Comparison of ENCODE assay signal across 8 mouse cellular contexts in genomic region chr8:105258911-105259720, GRCm38 (mm10). TPM values are rescaled to one million over a fixed set of nuclear protein-coding genes. Genes with fewer than 3 reads are reported as not detected.
DNase-seq lines count a peak whose midpoint lies in the region; ATAC-seq and TF ChIP-seq lines count a peak whose summit lies in the region.

No protein-coding gene starts in this region.

- no peak for TF ChIP-seq EP300 in lung, postnatal 0 days (IDR thresholded peaks at IDR 0.05)

- H3K9me3 ChIP-seq in hindbrain, embryonic 14.5 days (ENCODE audit: control insufficient read depth, low read length): no peaks in the 10 kb centered on the region
- H3K9me3 ChIP-seq in lung, postnatal 0 days (ENCODE audit: low read length): no peaks in the 10 kb centered on the region
- H3K9me3 ChIP-seq in stomach, embryonic 15.5 days: no peaks in the 10 kb centered on the region

- H3K27ac ChIP-seq in spleen, adult 2 months (ENCODE audit: insufficient read depth, low read length): no peak overlapping the region
- H3K27ac ChIP-seq in hindbrain, embryonic 14.5 days: no peak overlapping the region
- no peak overlapping the region for H3K27ac ChIP-seq in lung, postnatal 0 days (ENCODE audit: low read length)
- no peak overlapping the region for H3K27ac ChIP-seq in stomach, embryonic 15.5 days

- no peaks in the 10 kb centered on the region; the same call in 1 of the 2 replicates for H3K36me3 ChIP-seq in spleen, adult 2 months (ENCODE audit: control insufficient read depth, insufficient read depth, low read length)
- no peaks in the 10 kb centered on the region for H3K36me3 ChIP-seq in hindbrain, embryonic 14.5 days (replicated peaks; ENCODE audit: control insufficient read depth, insufficient read depth)
- H3K36me3 ChIP-seq in lung, postnatal 0 days (ENCODE audit: insufficient read depth, low read length): no peaks in the 10 kb centered on the region
- H3K36me3 ChIP-seq in stomach, embryonic 15.5 days: no peaks in the 10 kb centered on the region

- no peak overlapping the region for H3K9ac ChIP-seq in hindbrain, embryonic 14.5 days
- 0 out of 2 replicates have a peak overlapping the region, but pooled peaks have one; percentile 3 for H3K9ac ChIP-seq in lung, postnatal 0 days (replicated peaks; ENCODE audit: low read depth)
- peak overlapping the region; percentile 37; the same call in 1 of the 2 replicates for H3K9ac ChIP-seq in stomach, embryonic 15.5 days

- no peak for TF ChIP-seq POLR2A in spleen, adult 2 months (IDR thresholded peaks at IDR 0.05; ENCODE audit: low read depth, low read length)

- H3K4me2 ChIP-seq in hindbrain, embryonic 14.5 days (replicated peaks): peak overlapping the region; percentile 68
- H3K4me2 ChIP-seq in lung, postnatal 0 days (replicated peaks; ENCODE audit: low read depth, low read length): peak overlapping the region; percentile 67
- H3K4me2 ChIP-seq in stomach, embryonic 15.5 days: peak overlapping the region; percentile 92

- ATAC-seq in hindbrain, embryonic 14.5 days (ENCODE audit: low FRiP score): peak; percentile 29
- ATAC-seq in lung, postnatal 0 days: peak; percentile 5; the same call in 1 of the 2 replicates
- no peak for ATAC-seq in stomach, embryonic 15.5 days (ENCODE audit: insufficient read depth, low FRiP score, low read depth)

- H3K4me3 ChIP-seq in spleen, adult 2 months (ENCODE audit: extremely low read depth, insufficient read depth, insufficient read length): peak overlapping the region; percentile 26; the same call in 1 of the 2 replicates
- peak overlapping the region; percentile 32 for H3K4me3 ChIP-seq in hindbrain, embryonic 14.5 days (replicated peaks; ENCODE audit: low read length)
- peak overlapping the region; percentile 30 for H3K4me3 ChIP-seq in lung, postnatal 0 days (ENCODE audit: low read depth, low read length)
- H3K4me3 ChIP-seq in stomach, embryonic 15.5 days (replicated peaks): peak overlapping the region; percentile 40

- 53% methylated on average over 55 of the region's 55 CpGs for whole genome bisulfite sequencing in spleen, adult 2 months
- under 1% methylated on average over 55 of the region's 55 CpGs for WGBS in hindbrain, embryonic 14.5 days
- WGBS in lung, postnatal 0 days: 13% methylated on average over 55 of the region's 55 CpGs
- 10% methylated on average over 55 of the region's 55 CpGs for WGBS in stomach, embryonic 15.5 days

- no peaks in the 10 kb centered on the region for H3K27me3 ChIP-seq in spleen, adult 2 months (ENCODE audit: control insufficient read depth, insufficient read depth, low read length)
- peaks cover 87% of the 10 kb centered on the region for H3K27me3 ChIP-seq in hindbrain, embryonic 14.5 days (ENCODE audit: control insufficient read depth, insufficient read depth, low read length)
- H3K27me3 ChIP-seq in lung, postnatal 0 days (replicated peaks; ENCODE audit: insufficient read depth, low read length): 0 out of 2 replicates have a peak, but pooled peaks cover 6% of the 10 kb centered on the region
- peaks cover 32% of the 10 kb centered on the region for H3K27me3 ChIP-seq in stomach, embryonic 15.5 days (replicated peaks)

- DNase-seq in adrenal gland, adult (ENCODE audit: inconsistent age in 2 of 2, low spot score in 1 of 2): peak; percentile 18 to 44
- no peak for DNase-seq in adrenal gland, adult 18-20 months (ENCODE audit: low spot score in 2 of 2)
- DNase-seq in spleen, adult 2 months (ENCODE audit: low read depth in 1 of 2, low spot score in 2 of 2): no peak
- no peak for DNase-seq in spleen, postnatal 36 days (ENCODE audit: low spot score in 2 of 2)
- DNase-seq in hindbrain, embryonic 14.5 days (ENCODE audit: low spot score): no peak
- peak; percentile 51 for DNase-seq in lung, postnatal 0 days (ENCODE audit: low spot score)
- no peak for DNase-seq in layer of hippocampus, adult 11-12 months (ENCODE audit: low spot score)

- TF ChIP-seq CTCF in spleen, adult 2 months (IDR thresholded peaks at IDR 0.05; ENCODE audit: extremely low read depth, insufficient read depth, insufficient read length, insufficient replicate concordance): no peak
- TF ChIP-seq CTCF in lung, postnatal 0 days (IDR thresholded peaks at IDR 0.05): peak; percentile 53

- H3K4me1 ChIP-seq in spleen, adult 2 months (ENCODE audit: control insufficient read depth, insufficient read depth, insufficient read length): peaks cover 29% of the 10 kb centered on the region
- peaks cover 16% of the 10 kb centered on the region; the same call in 1 of the 2 replicates for H3K4me1 ChIP-seq in hindbrain, embryonic 14.5 days (replicated peaks; ENCODE audit: control insufficient read depth, insufficient read depth, low read length)
- H3K4me1 ChIP-seq in lung, postnatal 0 days (ENCODE audit: insufficient read depth, low read depth, low read length): peaks cover 19% of the 10 kb centered on the region
- peaks cover 30% of the 10 kb centered on the region for H3K4me1 ChIP-seq in stomach, embryonic 15.5 days

RNA-seq across cellular contexts. Expression of gene B3gnt9, which starts 4.2 kb away (rescaled TPM):
- total RNA-seq in adrenal gland, adult 18-20 months (2021): 1 to 10 TPM; 2.7 to 3.2 TPM
- polyA plus RNA-seq in spleen, adult 2 months (2012; rRNA removed): 11.5 and 12.0 TPM in 2 replicates
- 8.7 and 11.5 TPM in 2 replicates for polyA plus RNA-seq in hindbrain, embryonic 14.5 days (2014; fragmentation: Nextera tagmentation; extraction: Ambion mirVana)
- polyA plus RNA-seq in lung, postnatal 0 days (2015; fragmentation: Nextera tagmentation; extraction: Ambion mirVana): 24.6 and 24.8 TPM in 2 replicates
- 26.1 and 27.4 TPM in 2 replicates for polyA plus RNA-seq in stomach, embryonic 15.5 days (2015; fragmentation: Nextera tagmentation; extraction: Ambion mirVana)

RNA-seq across cellular contexts. Expression of gene Tradd, which starts 5.3 kb away (rescaled TPM):
- total RNA-seq in adrenal gland, adult 18-20 months (2021): 10 to 100 TPM; 13.1 to 15.5 TPM
- polyA plus RNA-seq in spleen, adult 2 months (2012; rRNA removed): 28.1 and 31.8 TPM in 2 replicates
- 15.2 and 17.4 TPM in 2 replicates for polyA plus RNA-seq in hindbrain, embryonic 14.5 days (2014; fragmentation: Nextera tagmentation; extraction: Ambion mirVana)
- 35.5 and 35.8 TPM in 2 replicates for polyA plus RNA-seq in lung, postnatal 0 days (2015; fragmentation: Nextera tagmentation; extraction: Ambion mirVana)
- 28.5 and 30.3 TPM in 2 replicates for polyA plus RNA-seq in stomach, embryonic 15.5 days (2015; fragmentation: Nextera tagmentation; extraction: Ambion mirVana)

RNA-seq across cellular contexts. Expression of gene Fbxl8, which starts 5.3 kb away (rescaled TPM):
- 1 to 10 TPM; 3.7 to 4.3 TPM for total RNA-seq in adrenal gland, adult 18-20 months (2021)
- 16.0 and 20.5 TPM in 2 replicates for polyA plus RNA-seq in spleen, adult 2 months (2012; rRNA removed)
- polyA plus RNA-seq in hindbrain, embryonic 14.5 days (2014; fragmentation: Nextera tagmentation; extraction: Ambion mirVana): 1.2 and 2.0 TPM in 2 replicates
- 6.0 and 6.6 TPM in 2 replicates for polyA plus RNA-seq in lung, postnatal 0 days (2015; fragmentation: Nextera tagmentation; extraction: Ambion mirVana)
- 3.7 and 4.4 TPM in 2 replicates for polyA plus RNA-seq in stomach, embryonic 15.5 days (2015; fragmentation: Nextera tagmentation; extraction: Ambion mirVana)

RNA-seq across cellular contexts. Expression of gene Hsf4, which starts 10.5 kb away (rescaled TPM):
- 1 to 10 TPM; 2.2 to 4.3 TPM for total RNA-seq in adrenal gland, adult 18-20 months (2021)
- polyA plus RNA-seq in spleen, adult 2 months (2012; rRNA removed): 2.5 and 2.7 TPM in 2 replicates
- 0.63 and 0.79 TPM in 2 replicates for polyA plus RNA-seq in hindbrain, embryonic 14.5 days (2014; fragmentation: Nextera tagmentation; extraction: Ambion mirVana)
- polyA plus RNA-seq in lung, postnatal 0 days (2015; fragmentation: Nextera tagmentation; extraction: Ambion mirVana): 1.7 and 2.0 TPM in 2 replicates
- 0.08 and 0.24 TPM in 2 replicates for polyA plus RNA-seq in stomach, embryonic 15.5 days (2015; fragmentation: Nextera tagmentation; extraction: Ambion mirVana)

RNA-seq across cellular contexts. Expression of gene Nol3, which starts 16.8 kb away (rescaled TPM):
- total RNA-seq in adrenal gland, adult 18-20 months (2021): 10 to 100 TPM in 1 of 2 experiments, 1 to 10 TPM in 1; 6.7 to 20.3 TPM
- 0.53 and 0.70 TPM in 2 replicates for polyA plus RNA-seq in spleen, adult 2 months (2012; rRNA removed)
- 4.0 and 4.3 TPM in 2 replicates for polyA plus RNA-seq in hindbrain, embryonic 14.5 days (2014; fragmentation: Nextera tagmentation; extraction: Ambion mirVana)
- polyA plus RNA-seq in lung, postnatal 0 days (2015; fragmentation: Nextera tagmentation; extraction: Ambion mirVana): 1.3 and 1.5 TPM in 2 replicates
- polyA plus RNA-seq in stomach, embryonic 15.5 days (2015; fragmentation: Nextera tagmentation; extraction: Ambion mirVana): 1.4 and 1.7 TPM in 2 replicates

Comparison
In these comparisons a context has a peak if more than half of its experiments do, and no peak if none do; other contexts are left out.
1. DNase-seq: peak in adrenal gland, adult (2 of 2) and lung, postnatal 0 days (single experiment); none in adrenal gland, adult 18-20 months (0 of 2), spleen, adult 2 months (0 of 2), spleen, postnatal 36 days (0 of 2), hindbrain, embryonic 14.5 days (single experiment) and layer of hippocampus, adult 11-12 months (single experiment).
2. Peak in every context shown above with its lines, with median percentiles within 50 percentile points of each other: H3K4me3 ChIP-seq and H3K4me2 ChIP-seq.